Mouse (Mus musculus) cerebellum, postnatal 4 days (tissue): ENCODE data around the gene Alox12b.

Source experiments
- DNase-seq, 2 experiments: peaks; one replicate each; pipeline ENCODE4 v3.0.0; 2022; ENCODE audit warnings: low spot score in 2 of 2, mixed read lengths in 1 of 2

The Alox12b gene

GRCm38 (mm10) chr11:69156800-69157199, at the start of gene Alox12b:
Gene Alox12b (plus strand): TSS chr11:69156989.
- DNase-seq = peak in 1 of 2 experiments; percentile 40

- no peak for DNase-seq
Measured at GRCm38 (mm10) chr11:69107676-69108075, 49.1 kb upstream of the Alox12b start.

GRCm38 (mm10) chr11:69108223-69108622, 48.6 kb upstream of the Alox12b start:
- no peak for DNase-seq

GRCm38 (mm10) chr11:69109032-69109900, 47.5 kb upstream of the Alox12b start:
- DNase-seq = no peak

- DNase-seq = peak; percentile 99
Measured at GRCm38 (mm10) chr11:69110319-69111046, 46.3 kb upstream of the Alox12b start.

- no peak for DNase-seq
Measured at GRCm38 (mm10) chr11:69111051-69111810, 45.6 kb upstream of the Alox12b start.

GRCm38 (mm10) chr11:69111865-69112264, 44.9 kb upstream of the Alox12b start:
- DNase-seq = no peak

GRCm38 (mm10) chr11:69114018-69114417, 42.8 kb upstream of the Alox12b start:
- DNase-seq = no peak

- no peak for DNase-seq
Measured at GRCm38 (mm10) chr11:69114621-69115020, 42.2 kb upstream of the Alox12b start.

- DNase-seq = no peak
Measured at GRCm38 (mm10) chr11:69116843-69117242, 39.9 kb upstream of the Alox12b start.

GRCm38 (mm10) chr11:69117737-69118695, 38.8 kb upstream of the Alox12b start:
- DNase-seq = peak in 1 of 2 experiments; percentile 46

- peak; percentile 70 to 89 for DNase-seq
Measured at GRCm38 (mm10) chr11:69118765-69119164, 38.0 kb upstream of the Alox12b start.

- no peak for DNase-seq
Measured at GRCm38 (mm10) chr11:69119446-69120155, 37.2 kb upstream of the Alox12b start.

GRCm38 (mm10) chr11:69120221-69121000, 36.4 kb upstream of the Alox12b start, which contains the start of gene Hes7:
Gene Hes7 (plus strand): TSS chr11:69120404.
- DNase-seq = no peak

- no peak for DNase-seq
Measured at GRCm38 (mm10) chr11:69121001-69121740, 35.6 kb upstream of the Alox12b start.

- peak in 1 of 2 experiments; percentile 32 for DNase-seq
Measured at GRCm38 (mm10) chr11:69121741-69122335, 35.0 kb upstream of the Alox12b start.

- DNase-seq = peak; percentile 82 to 86
Measured at GRCm38 (mm10) chr11:69122336-69122951, 34.3 kb upstream of the Alox12b start, which contains the start of gene 9130213A22Rik. Gene 9130213A22Rik (minus strand): TSS chr11:69122589.
